Mouse (Mus musculus) small intestine, adult 2 months (tissue): ENCODE measurements at regions not wholly inside any gene's neighbourhood (a gene's known extent, or its start where the extent isn't known, plus 50 kb on each side); places are given as distances from the start of the nearest gene placed in this dataset.

Source experiments
- CTCF ChIP-seq: fragments of 200-500 bp; IDR thresholded peaks from 2 replicates; pipeline ENCODE4 v1.5.1; 2012; ENCODE audit warnings: low read depth, mild to moderate bottlenecking, control low read depth, inconsistent platforms, low read length, moderate library complexity, mixed read lengths; ENCODE audit not compliant: insufficient replicate concordance, insufficient read length; ENCODE audit errors: extremely low read depth
- POLR2A ChIP-seq: fragments of 200-500 bp; IDR thresholded peaks from 2 replicates; pipeline ENCODE4 v1.6.1; 2012; ENCODE audit warnings: low read depth, mild to moderate bottlenecking, control low read depth, inconsistent platforms, low read length, moderate library complexity

DNA sequence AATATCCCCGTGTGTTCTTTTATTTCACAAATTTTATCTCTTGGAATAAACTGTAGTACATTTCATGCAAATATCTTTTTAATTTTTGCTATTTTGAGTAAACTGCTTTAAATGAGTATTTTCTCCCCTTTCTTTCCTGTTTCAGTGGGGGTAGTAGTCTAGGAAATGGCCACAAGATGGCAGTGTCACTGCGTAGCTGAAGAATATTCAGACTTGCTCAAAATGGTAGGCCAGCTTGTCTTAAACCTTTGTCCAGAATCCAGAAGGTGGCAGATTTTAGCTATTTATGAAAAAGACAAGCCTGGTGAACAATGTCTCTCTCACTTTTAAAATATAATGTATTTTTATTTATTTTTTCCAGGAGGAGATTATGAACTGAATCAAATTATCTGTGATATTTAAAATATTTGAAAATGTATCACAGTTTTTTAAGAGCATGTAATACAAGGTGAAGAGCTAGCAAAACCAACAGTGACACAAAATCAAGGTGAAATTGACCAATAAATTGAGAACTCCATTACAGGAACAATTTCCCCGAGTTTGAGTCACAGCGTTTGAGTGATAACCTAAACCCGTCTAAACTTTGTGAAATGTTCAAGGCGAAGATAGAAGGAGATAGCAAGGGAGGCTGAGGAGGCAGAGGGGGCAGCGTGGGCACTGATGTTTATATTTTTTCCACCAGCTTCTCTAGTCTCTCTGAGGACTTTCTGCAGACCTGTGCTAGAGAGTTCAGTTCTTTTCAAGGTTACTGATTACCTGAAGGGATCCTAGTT, 285.5 kb downstream of the Olfm4 start:
- no peak for TF ChIP-seq CTCF
- no peak for TF ChIP-seq POLR2A
